Mouse (Mus musculus): Measurements from ENCODE around the gene Fstl4.

GRCm38 (mm10) chr11:53162385-53162784, 398.0 kb downstream of the Fstl4 start:
- TF ChIP-seq USF1 (IDR thresholded peaks at IDR 0.05; ENCODE audit: low read depth), result no peak
- TF ChIP-seq CTCF (IDR thresholded peaks at IDR 0.05; ENCODE audit: control insufficient read depth, insufficient read depth, insufficient read length), result no peak
